Mouse (Mus musculus): ENCODE measurements around the gene Acbd3. TPM values are rescaled to one million over a fixed set of nuclear protein-coding genes. Genes with fewer than 3 reads are reported as not detected.

Acbd3 gene
- total and polyA plus RNA-seq, 3 experiments = 14.5 to 23.5 (median 22.4) TPM

DNA sequence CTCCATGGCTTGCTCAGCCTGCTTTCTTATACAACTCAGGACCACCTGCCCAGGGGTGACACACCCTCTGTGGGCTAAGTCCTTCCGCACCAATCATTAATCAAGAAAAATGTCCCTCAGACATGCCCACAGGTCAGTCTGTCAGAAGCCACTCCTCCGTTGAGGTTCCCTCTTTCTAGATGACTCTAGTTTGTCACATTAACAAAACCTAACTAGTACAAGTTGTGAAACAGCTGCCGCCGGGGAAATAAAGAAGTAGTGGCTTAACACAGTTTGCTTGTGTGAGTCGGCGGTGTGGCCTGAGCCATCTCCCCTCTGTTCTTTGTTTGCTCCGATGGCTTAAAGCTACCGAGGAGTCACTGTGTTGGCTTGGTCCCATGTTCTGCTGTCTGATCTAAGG lies 36.8 kb downstream of the Acbd3 start:
- H3K4me2 ChIP-seq (ENCODE audit: insufficient read depth, low read depth, poor library complexity, severe bottlenecking) = no peak overlapping the region
- no peak overlapping the region for H3K9ac ChIP-seq (ENCODE audit: insufficient read depth, low read depth)
- H3K4me3 ChIP-seq (replicated peaks in 1 of 3; ENCODE audit: low read depth in 2 of 3, low read length in 2 of 3, poor library complexity in 1 of 3) = no peak overlapping the region
- H3K4me1 ChIP-seq (ENCODE audit: control insufficient read depth in 1 of 2, insufficient read depth in 2 of 2) = peaks cover 21 to 39% of the 10 kb centered on the region in 2 experiments
- H3K36me3 ChIP-seq (replicated peaks in 1 of 2; ENCODE audit: control insufficient read depth in 1 of 2, insufficient read depth in 1 of 2, low read length in 1 of 2) = peaks cover 0 to 2% of the 10 kb centered on the region in 2 experiments
- no peak overlapping the region for H3K27ac ChIP-seq (ENCODE audit: insufficient read depth, low read depth)
- H3K27me3 ChIP-seq (replicated peaks) = no peaks in the 10 kb centered on the region
- in situ Hi-C loops (cut with MboI; ENCODE audit: low pct_ligation_motif_present, low pct_unique_long_range_greater_than_20kb, low sequenced_read_pairs) (loop anchor here (5.0 to 25.0 kb wide), 2 partner anchors 40 to 500 kb away; partner anchors contain the start of gene Psen2), dilution Hi-C loops (cut with MboI; ENCODE audit: extremely low pct_ligation_motif_present, extremely low pct_unique_long_range_greater_than_20kb, low sequenced_read_pairs) (no loop called here)
- H3K9me3 ChIP-seq (replicated peaks; ENCODE audit: low read length) = no peaks in the 10 kb centered on the region
- H3K79me2 ChIP-seq (replicated peaks; ENCODE audit: control insufficient read depth, extremely low read depth, insufficient read depth, poor library complexity, severe bottlenecking) = no peaks in the 10 kb centered on the region
- DNase-seq (ENCODE audit: extremely low read depth) = no peak
- TF ChIP-seq CHD1 (IDR thresholded peaks at IDR 0.05; ENCODE audit: low read depth, low read length) (no peak), ZNF384 (IDR thresholded peaks at IDR 0.05; ENCODE audit: low read depth, low read length) (no peak), SIN3A (IDR thresholded peaks at IDR 0.05; ENCODE audit: low read length) (no peak), MXI1 (IDR thresholded peaks at IDR 0.05; ENCODE audit: low read depth, low read length) (no peak), NRF1 (IDR thresholded peaks at IDR 0.05; ENCODE audit: low read depth, low read length) (no peak), UBTF (IDR thresholded peaks at IDR 0.05; ENCODE audit: low read depth, low read length) (no peak), USF1 (IDR thresholded peaks at IDR 0.05; ENCODE audit: low read depth, low read length) (no peak), BHLHE40 (IDR thresholded peaks at IDR 0.05; ENCODE audit: low read depth, low read length) (no peak), POLR2AphosphoS2 (IDR thresholded peaks at IDR 0.05; ENCODE audit: low read depth, low read length) (no peak), MAX (IDR thresholded peaks at IDR 0.05; ENCODE audit: low read length) (no peak), RCOR1 (conservative IDR thresholded peaks at IDR 0.05; ENCODE audit: low read depth, low read length) (no peak), ZC3H11A (IDR thresholded peaks at IDR 0.05; ENCODE audit: low read depth, low read length) (no peak), HCFC1 (IDR thresholded peaks at IDR 0.05; ENCODE audit: low read depth, low read length) (no peak), PAX5 (IDR thresholded peaks at IDR 0.05; ENCODE audit: low read length) (no peak), GABPA (IDR thresholded peaks at IDR 0.05; ENCODE audit: insufficient replicate concordance, low read depth, low read length) (no peak), IRF4 (IDR thresholded peaks at IDR 0.05; ENCODE audit: low read depth, low read length) (no peak)

DNA sequence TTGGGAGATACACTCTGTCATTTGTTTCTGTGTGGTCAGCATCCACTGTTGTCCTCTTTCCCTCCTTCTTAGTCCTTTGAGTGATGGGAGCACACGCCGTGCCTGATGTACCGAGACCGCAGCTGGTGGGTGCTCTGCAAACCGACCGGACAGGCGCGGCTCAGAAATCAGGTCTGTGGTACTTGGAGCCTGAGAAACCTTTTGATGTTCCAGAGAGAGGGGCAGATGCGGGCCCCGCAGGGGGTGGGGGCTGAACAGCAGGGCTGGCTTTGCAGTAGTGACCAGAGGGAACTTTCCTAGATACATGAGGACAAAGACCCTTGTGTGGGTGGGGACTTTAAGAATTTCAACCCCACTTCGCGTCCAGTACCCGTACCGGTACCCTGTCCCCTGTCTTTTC lies 37.5 kb downstream of the Acbd3 start:
- H3K4me1 ChIP-seq (ENCODE audit: control insufficient read depth in 1 of 2, insufficient read depth in 2 of 2) = peaks cover 17 to 33% of the 10 kb centered on the region in 2 experiments
- H3K79me2 ChIP-seq (replicated peaks; ENCODE audit: control insufficient read depth, extremely low read depth, insufficient read depth, poor library complexity, severe bottlenecking) = no peaks in the 10 kb centered on the region
- no peaks in the 10 kb centered on the region for H3K36me3 ChIP-seq (replicated peaks in 1 of 2; ENCODE audit: control insufficient read depth in 1 of 2, insufficient read depth in 1 of 2, low read length in 1 of 2)
- in situ Hi-C loops (cut with MboI; ENCODE audit: low pct_ligation_motif_present, low pct_unique_long_range_greater_than_20kb, low sequenced_read_pairs) = loop anchor here (5.0 to 25.0 kb wide), 2 partner anchors 41 to 501 kb away; partner anchors contain the start of gene Psen2
- dilution Hi-C loops (cut with MboI; ENCODE audit: extremely low pct_ligation_motif_present, extremely low pct_unique_long_range_greater_than_20kb, low sequenced_read_pairs) = no loop called here
- H3K4me3 ChIP-seq (replicated peaks in 1 of 3; ENCODE audit: low read depth in 2 of 3, low read length in 2 of 3, poor library complexity in 1 of 3) = no peak overlapping the region
- no peak overlapping the region for H3K4me2 ChIP-seq (ENCODE audit: insufficient read depth, low read depth, poor library complexity, severe bottlenecking)
- no peaks in the 10 kb centered on the region for H3K9me3 ChIP-seq (replicated peaks; ENCODE audit: low read length)
- no peak overlapping the region for H3K9ac ChIP-seq (ENCODE audit: insufficient read depth, low read depth)
- DNase-seq (ENCODE audit: extremely low read depth) = no peak
- no peak overlapping the region for H3K27ac ChIP-seq (ENCODE audit: insufficient read depth, low read depth)
- TF ChIP-seq ETS1 (conservative IDR thresholded peaks at IDR 0.05; ENCODE audit: low read depth, low read length) = no peak
- no peak for TF ChIP-seq POLR2A (IDR thresholded peaks at IDR 0.05; ENCODE audit: low read depth, low read length)
- no peak for TF ChIP-seq MAX (IDR thresholded peaks at IDR 0.05; ENCODE audit: low read length)
- TF ChIP-seq MYC (IDR thresholded peaks at IDR 0.05; ENCODE audit: low read depth, low read length) = no peak
- TF ChIP-seq NELFE (IDR thresholded peaks at IDR 0.05; ENCODE audit: low read depth, low read length) = no peak
- no peak for TF ChIP-seq CHD2 (IDR thresholded peaks at IDR 0.05; ENCODE audit: low read length)
- TF ChIP-seq IRF4 (IDR thresholded peaks at IDR 0.05; ENCODE audit: low read depth, low read length) = no peak
- no peak for TF ChIP-seq JUN (IDR thresholded peaks at IDR 0.05; ENCODE audit: insufficient read depth, low read depth, low read length)
- TF ChIP-seq MEF2A (IDR thresholded peaks at IDR 0.05; ENCODE audit: borderline replicate concordance, low read depth, low read length) = no peak
- no peak for TF ChIP-seq POLR2AphosphoS2 (IDR thresholded peaks at IDR 0.05; ENCODE audit: low read depth, low read length)
- no peak for TF ChIP-seq PAX5 (IDR thresholded peaks at IDR 0.05; ENCODE audit: low read length)
- no peak for TF ChIP-seq ZC3H11A (IDR thresholded peaks at IDR 0.05; ENCODE audit: low read depth, low read length)
- TF ChIP-seq ZNF384 (IDR thresholded peaks at IDR 0.05; ENCODE audit: low read depth, low read length) = no peak
- TF ChIP-seq EP300 (IDR thresholded peaks at IDR 0.05; ENCODE audit: low read length) = no peak
- TF ChIP-seq ZMIZ1 (IDR thresholded peaks at IDR 0.05; ENCODE audit: low read depth, low read length) = no peak
- no peak for TF ChIP-seq NRF1 (IDR thresholded peaks at IDR 0.05; ENCODE audit: low read depth, low read length)
- no peak for TF ChIP-seq MAZ (IDR thresholded peaks at IDR 0.05; ENCODE audit: low read depth, low read length)
- H3K27me3 ChIP-seq (replicated peaks) = no peaks in the 10 kb centered on the region
